Mouse (Mus musculus): ENCODE measurements around the gene Rap1b. TPM values are rescaled to one million over a fixed set of nuclear protein-coding genes. Genes with fewer than 3 reads are reported as not detected.

Gene Rap1b
- polyA plus RNA-seq, 1 experiment from 2014 or later = 172 TPM

GRCm38 (mm10) chr10:117766896-117767160 lies 79.0 kb downstream of the Rap1b start:
- H3K9ac ChIP-seq (replicated peaks; ENCODE audit: low read depth, low read length) = no peak overlapping the region
- no peak overlapping the region for H3K4me3 ChIP-seq (ENCODE audit: low read depth, low read length)
- WGBS = 96% methylated on average over 5 of the region's 5 CpGs
- no peak overlapping the region for H3K27ac ChIP-seq (ENCODE audit: low read depth, low read length)
- no peaks in the 10 kb centered on the region for H3K27me3 ChIP-seq (ENCODE audit: control insufficient read depth, insufficient read depth, low read length)
- no peaks in the 10 kb centered on the region for H3K4me1 ChIP-seq (ENCODE audit: control insufficient read depth, insufficient read depth, low read length)
- no peaks in the 10 kb centered on the region for H3K9me3 ChIP-seq (ENCODE audit: control insufficient read depth, low read length)
- H3K4me2 ChIP-seq (ENCODE audit: low read depth, low read length) = no peak overlapping the region
- H3K36me3 ChIP-seq (ENCODE audit: control insufficient read depth, insufficient read depth, low read length) = peaks cover 36% of the 10 kb centered on the region
- no peak for ATAC-seq (ENCODE audit: low read depth)

- WGBS = 92% methylated on average over 16 of the region's 16 CpGs
- Histone ChIP-seq H3K36me3 (ENCODE audit: control insufficient read depth, insufficient read depth, low read length) (peaks cover 38% of the 10 kb centered on the region), H3K27me3 (ENCODE audit: control insufficient read depth, insufficient read depth, low read length) (no peaks in the 10 kb centered on the region), H3K4me3 (ENCODE audit: low read depth, low read length) (no peak overlapping the region), H3K4me1 (ENCODE audit: control insufficient read depth, insufficient read depth, low read length) (no peaks in the 10 kb centered on the region), H3K4me2 (ENCODE audit: low read depth, low read length) (no peak overlapping the region), H3K9me3 (ENCODE audit: control insufficient read depth, low read length) (no peaks in the 10 kb centered on the region), H3K27ac (ENCODE audit: low read depth, low read length) (no peak overlapping the region), H3K9ac (replicated peaks; ENCODE audit: low read depth, low read length) (no peak overlapping the region)
- no peak for ATAC-seq (ENCODE audit: low read depth)
These were observed 79.5 kb downstream of the Rap1b start for GRCm38 (mm10) chr10:117766111-117766895.

GRCm38 (mm10) chr10:117765116-117765894 lies 80.5 kb downstream of the Rap1b start:
- Histone ChIP-seq H3K4me2 (ENCODE audit: low read depth, low read length) (no peak overlapping the region), H3K27ac (ENCODE audit: low read depth, low read length) (no peak overlapping the region), H3K4me3 (ENCODE audit: low read depth, low read length) (no peak overlapping the region), H3K9me3 (ENCODE audit: control insufficient read depth, low read length) (no peaks in the 10 kb centered on the region), H3K27me3 (ENCODE audit: control insufficient read depth, insufficient read depth, low read length) (no peaks in the 10 kb centered on the region), H3K36me3 (ENCODE audit: control insufficient read depth, insufficient read depth, low read length) (peaks cover 43% of the 10 kb centered on the region), H3K4me1 (ENCODE audit: control insufficient read depth, insufficient read depth, low read length) (no peaks in the 10 kb centered on the region), H3K9ac (replicated peaks; ENCODE audit: low read depth, low read length) (no peak overlapping the region)
- 97% methylated on average over 11 of the region's 11 CpGs for WGBS
- no peak for ATAC-seq (ENCODE audit: low read depth)

- H3K27me3 ChIP-seq (ENCODE audit: control insufficient read depth, insufficient read depth, low read length) = no peaks in the 10 kb centered on the region
- 94% methylated on average over 6 of the region's 6 CpGs for whole genome bisulfite sequencing
- peaks cover 41% of the 10 kb centered on the region for H3K36me3 ChIP-seq (ENCODE audit: control insufficient read depth, insufficient read depth, low read length)
These were observed 81.2 kb downstream of the Rap1b start for GRCm38 (mm10) chr10:117764598-117764997.

More at GRCm38 (mm10) chr10:117764598-117764997, 81.2 kb downstream of the Rap1b start:
- Histone ChIP-seq H3K9me3 (ENCODE audit: control insufficient read depth, low read length) (no peaks in the 10 kb centered on the region), H3K4me1 (ENCODE audit: control insufficient read depth, insufficient read depth, low read length) (no peaks in the 10 kb centered on the region), H3K9ac (replicated peaks; ENCODE audit: low read depth, low read length) (no peak overlapping the region), H3K4me3 (ENCODE audit: low read depth, low read length) (no peak overlapping the region), H3K27ac (ENCODE audit: low read depth, low read length) (no peak overlapping the region), H3K4me2 (ENCODE audit: low read depth, low read length) (no peak overlapping the region)
- ATAC-seq (ENCODE audit: low read depth) = no peak

Other genes starting within 250 kb of the Rap1b start
- 4.2 and 4.4 TPM in 2 replicates for gene Cpm, start 216.5 kb downstream of the Rap1b start, polyA plus RNA-seq (2014; fragmentation: Nextera tagmentation; extraction: Ambion mirVana)
- 57.9 and 63.5 TPM in 2 replicates for gene Mdm2, start 135.3 kb downstream of the Rap1b start, polyA plus RNA-seq (2014; fragmentation: Nextera tagmentation; extraction: Ambion mirVana)
- gene Slc35e3, start 99.7 kb downstream of the Rap1b start, polyA plus RNA-seq (2014; fragmentation: Nextera tagmentation; extraction: Ambion mirVana) = 20.5 and 27.5 TPM in 2 replicates
- 34.5 and 41.4 TPM in 2 replicates for gene Nup107, start 53.3 kb downstream of the Rap1b start, polyA plus RNA-seq (2014; fragmentation: Nextera tagmentation; extraction: Ambion mirVana)

Measured in neural tube, embryonic 14.5 days (tissue).